Mouse (Mus musculus) hindbrain, embryonic 12.5 days (tissue): ENCODE measurements at regions not wholly inside any gene's neighbourhood (a gene's known extent, or its start where the extent isn't known, plus 50 kb on each side); places are given as distances from the start of the nearest gene placed in this dataset.
A peak's percentile ranks its signal among the peaks of the same experiment; 100 is the strongest.

ENCODE experiments used
- ATAC-seq: fragments of 200-750 bp; cut with Nextera tagmentation; 2 replicates; pipeline ENCODE4 v1.8.0; 2017; ENCODE audit warnings: moderate TSS enrichment; ENCODE audit not compliant: low FRiP score
- H3K27ac ChIP-seq: fragments of 300-500 bp; sonication (generic); 2 replicates; pipeline ENCODE4 v1.5.1; 2016; ENCODE audit warnings: mild to moderate bottlenecking
- H3K27me3 ChIP-seq: fragments of 300-500 bp; sonication (generic); 2 replicates; pipeline ENCODE4 v1.6.1; 2016; ENCODE audit warnings: mild to moderate bottlenecking
- H3K36me3 ChIP-seq: fragments of 300-500 bp; sonication (generic); 2 replicates; pipeline ENCODE4 v1.6.1; 2016; ENCODE audit warnings: mild to moderate bottlenecking
- H3K4me1 ChIP-seq: fragments of 300-500 bp; sonication (generic); 2 replicates; pipeline ENCODE4 v1.6.1; 2016
- H3K4me2 ChIP-seq: fragments of 300-500 bp; sonication (generic); replicated peaks from 2 replicates; pipeline ENCODE4 v1.6.1; 2016; ENCODE audit warnings: mild to moderate bottlenecking
- H3K4me3 ChIP-seq: fragments of 300-500 bp; sonication (generic); 2 replicates; pipeline ENCODE4 v1.5.1; 2016; ENCODE audit warnings: mild to moderate bottlenecking
- H3K9ac ChIP-seq: fragments of 300-500 bp; sonication (generic); 2 replicates; pipeline ENCODE4 v1.6.1; 2016; ENCODE audit warnings: mild to moderate bottlenecking, moderate library complexity
- H3K9me3 ChIP-seq: fragments of 300-500 bp; sonication (generic); replicated peaks from 2 replicates; pipeline ENCODE4 v1.6.1; 2016; ENCODE audit warnings: mild to moderate bottlenecking
- WGBS: fragments of 180-500 bp; shearing (Covaris S2); methylation state at CpG from one replicate; pipeline ENCODE4 v1.1.7; 2016; 5-methylcytosine and 5-hydroxymethylcytosine counted together

DNA sequence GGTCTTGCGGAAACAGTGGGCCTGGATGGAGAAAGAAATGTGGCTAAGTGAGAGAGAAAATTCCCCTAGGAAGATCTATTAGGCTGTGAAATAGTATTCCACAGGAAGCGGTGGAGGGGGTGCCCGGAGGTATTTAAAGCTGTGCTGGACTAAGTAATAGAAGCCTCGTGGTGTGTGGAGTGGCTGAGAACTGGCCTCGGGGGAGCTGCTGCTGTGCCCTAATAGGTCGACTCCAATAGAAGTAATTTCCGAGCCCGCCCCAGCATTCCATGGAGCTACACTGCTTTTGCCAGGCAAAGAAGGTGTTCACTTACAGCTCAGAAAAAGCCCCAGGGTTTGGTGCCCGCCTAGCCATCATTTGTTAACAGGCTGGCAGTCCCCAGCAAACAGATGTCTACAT lies 317.1 kb upstream of the Zmiz1 start:
- peak overlapping the region; percentile 53; the same call in 1 of the 2 replicates for H3K27ac ChIP-seq
- no peaks in the 10 kb centered on the region for H3K9me3 ChIP-seq
- H3K4me3 ChIP-seq, result no peak overlapping the region
- ATAC-seq, result no peak
- H3K36me3 ChIP-seq, result no peaks in the 10 kb centered on the region
- 50% methylated on average over 9 of the region's 9 CpGs for WGBS
- peaks cover 8% of the 10 kb centered on the region for H3K4me1 ChIP-seq
- H3K9ac ChIP-seq, result no peak overlapping the region
- no peak overlapping the region for H3K4me2 ChIP-seq
- H3K27me3 ChIP-seq, result no peaks in the 10 kb centered on the region

DNA sequence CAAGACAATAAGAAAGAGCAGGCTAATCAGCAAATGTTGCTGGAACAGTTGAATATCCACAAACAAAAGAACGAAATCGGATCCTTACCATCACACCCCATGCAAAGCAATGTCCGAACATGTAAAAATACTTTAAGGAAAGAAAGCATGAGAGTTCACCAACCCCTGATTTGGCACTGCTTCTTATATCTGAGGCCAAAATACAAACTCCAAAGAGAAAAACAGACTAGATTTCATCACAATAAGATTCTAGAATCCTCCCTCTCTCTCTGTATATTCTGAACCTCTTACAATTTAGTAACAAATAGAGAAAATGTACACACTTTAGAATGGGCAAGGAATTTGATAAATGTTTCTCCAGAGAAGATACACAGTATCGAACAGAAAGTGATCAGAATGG lies 315.9 kb upstream of the Zmiz1 start:
- no peaks in the 10 kb centered on the region for H3K27me3 ChIP-seq
- peaks cover 8% of the 10 kb centered on the region for H3K4me1 ChIP-seq
- ATAC-seq, result no peak
- H3K9me3 ChIP-seq, result no peaks in the 10 kb centered on the region
- H3K9ac ChIP-seq, result no peak overlapping the region
- no peak overlapping the region for H3K4me3 ChIP-seq
- H3K27ac ChIP-seq, result no peak overlapping the region
- H3K36me3 ChIP-seq, result no peaks in the 10 kb centered on the region
- 84% methylated on average over 4 of the region's 4 CpGs for WGBS
- no peak overlapping the region for H3K4me2 ChIP-seq

DNA sequence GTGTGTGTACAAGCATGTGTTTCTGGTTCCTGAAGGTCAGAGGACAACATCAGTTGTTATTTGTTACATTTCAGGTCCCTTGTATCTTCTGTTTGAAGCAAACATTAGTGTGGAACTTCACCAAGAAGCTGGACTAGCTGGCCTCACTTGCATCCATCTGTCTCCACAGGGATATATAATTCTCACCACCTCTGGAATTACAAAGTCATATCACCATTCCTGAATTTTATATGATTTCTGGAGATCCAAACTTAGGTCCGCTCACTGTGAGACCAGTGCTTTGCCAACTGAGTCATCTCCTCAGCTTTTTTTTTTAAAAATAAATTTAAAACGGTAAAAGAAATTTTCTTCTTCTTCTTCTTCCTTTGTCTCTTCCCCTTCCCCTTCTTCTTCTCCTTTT lies 311.3 kb upstream of the Zmiz1 start:
- H3K27ac ChIP-seq, result no peak overlapping the region
- 0 out of 2 replicates have a peak, but pooled peaks cover 6% of the 10 kb centered on the region for H3K4me1 ChIP-seq
- no peaks in the 10 kb centered on the region for H3K9me3 ChIP-seq
- no peak overlapping the region for H3K9ac ChIP-seq
- H3K4me2 ChIP-seq, result no peak overlapping the region
- no peak overlapping the region for H3K4me3 ChIP-seq
- H3K27me3 ChIP-seq, result no peaks in the 10 kb centered on the region
- no peak for ATAC-seq
- 93% methylated on average over 2 of the region's 2 CpGs for WGBS
- no peaks in the 10 kb centered on the region for H3K36me3 ChIP-seq

GRCm38 (mm10) chr14:25150968-25151367 lies 308.0 kb upstream of the Zmiz1 start:
- Histone ChIP-seq H3K4me1 (peaks cover 19% of the 10 kb centered on the region; the same call in 1 of the 2 replicates), H3K27me3 (no peaks in the 10 kb centered on the region), H3K4me2 (no peak overlapping the region), H3K36me3 (no peaks in the 10 kb centered on the region), H3K4me3 (no peak overlapping the region), H3K9me3 (no peaks in the 10 kb centered on the region), H3K27ac (no peak overlapping the region), H3K9ac (no peak overlapping the region)
- 93% methylated on average over 1 of the region's 1 CpGs for WGBS
- ATAC-seq, result no peak

DNA sequence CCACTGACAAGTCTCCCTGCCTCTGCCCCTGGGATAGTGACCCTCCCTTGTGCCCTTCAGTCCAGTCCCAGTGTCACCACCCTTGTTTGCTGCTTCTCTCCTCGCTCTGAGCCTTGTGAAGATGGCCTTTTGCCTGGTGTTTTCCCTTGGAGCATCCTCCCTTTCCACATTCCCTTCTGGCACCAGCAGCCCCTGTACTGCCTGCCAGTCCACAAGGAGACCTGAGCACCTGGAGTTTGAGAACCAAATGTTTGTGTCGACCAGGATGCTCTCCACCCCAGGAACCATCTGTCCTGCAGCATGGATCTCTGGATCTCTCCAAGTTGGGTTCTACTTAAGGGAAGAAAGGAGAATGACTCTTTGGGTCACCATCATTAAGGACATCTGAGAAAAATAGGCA lies 307.5 kb upstream of the Zmiz1 start:
- 81% methylated on average over 2 of the region's 2 CpGs for whole genome bisulfite sequencing
- Histone ChIP-seq H3K36me3 (no peaks in the 10 kb centered on the region), H3K27ac (no peak overlapping the region), H3K4me3 (no peak overlapping the region), H3K27me3 (no peaks in the 10 kb centered on the region), H3K9ac (no peak overlapping the region), H3K9me3 (no peaks in the 10 kb centered on the region), H3K4me2 (no peak overlapping the region), H3K4me1 (peaks cover 23% of the 10 kb centered on the region; the same call in 1 of the 2 replicates)
- ATAC-seq, result no peak

- Histone ChIP-seq H3K4me1 (peaks cover 23% of the 10 kb centered on the region; the same call in 1 of the 2 replicates), H3K27me3 (no peaks in the 10 kb centered on the region), H3K4me3 (no peak overlapping the region), H3K9me3 (no peaks in the 10 kb centered on the region), H3K27ac (no peak overlapping the region), H3K36me3 (no peaks in the 10 kb centered on the region), H3K9ac (no peak overlapping the region), H3K4me2 (no peak overlapping the region)
- WGBS, result 90% methylated on average over 4 of the region's 4 CpGs
- ATAC-seq, result no peak
Observed at GRCm38 (mm10) chr14:25153573-25153972, 305.4 kb upstream of the Zmiz1 start.

- Histone ChIP-seq H3K27me3 (no peaks in the 10 kb centered on the region), H3K4me3 (no peak overlapping the region), H3K4me1 (peaks cover 23% of the 10 kb centered on the region; the same call in 1 of the 2 replicates), H3K9me3 (no peaks in the 10 kb centered on the region), H3K36me3 (no peaks in the 10 kb centered on the region), H3K4me2 (no peak overlapping the region), H3K9ac (no peak overlapping the region), H3K27ac (no peak overlapping the region)
- ATAC-seq, result no peak
- 71% methylated on average over 8 of the region's 8 CpGs for WGBS
Observed at GRCm38 (mm10) chr14:25154180-25154579, 304.8 kb upstream of the Zmiz1 start.

DNA sequence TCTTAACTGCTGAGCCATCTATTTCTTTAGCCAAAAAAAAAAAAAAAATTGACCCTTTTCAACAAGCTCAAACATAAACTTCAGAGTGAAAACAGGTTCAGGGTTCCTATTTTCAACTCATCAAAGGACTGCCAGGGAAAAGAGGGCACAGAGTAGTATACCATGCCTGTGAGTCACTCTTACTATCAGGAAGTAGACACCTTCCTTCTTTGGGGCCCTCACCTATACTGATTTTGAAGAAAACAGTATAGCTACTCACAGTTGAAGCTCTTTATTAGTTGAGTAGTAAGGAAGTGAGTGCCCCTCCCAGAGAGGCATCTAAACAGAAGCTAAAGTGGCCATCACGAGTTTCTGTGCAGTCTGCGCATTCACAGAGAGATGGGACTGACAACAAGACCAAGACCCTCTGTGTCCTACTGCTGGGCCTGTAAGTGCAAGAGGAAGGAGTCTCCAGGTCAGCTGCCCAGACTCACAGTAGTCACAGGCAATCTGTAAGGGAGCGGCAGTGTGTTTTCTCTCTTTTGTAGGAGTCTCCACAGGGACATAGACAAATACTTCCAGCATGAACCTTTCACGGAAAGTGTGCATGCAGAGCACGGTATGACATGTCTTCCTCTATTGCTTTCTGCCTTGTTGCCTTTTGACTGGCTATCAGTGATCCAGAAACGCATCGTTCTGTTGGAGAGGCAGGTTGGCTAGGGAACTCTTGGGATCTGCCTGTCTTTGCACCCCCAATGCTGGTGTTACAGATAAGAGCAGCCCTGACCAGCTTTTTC lies 303.8 kb upstream of the Zmiz1 start:
- no peak overlapping the region for H3K4me3 ChIP-seq
- no peaks in the 10 kb centered on the region for H3K36me3 ChIP-seq
- 0 out of 2 replicates have a peak, but pooled peaks cover 3% of the 10 kb centered on the region for H3K27me3 ChIP-seq
- peaks cover 23% of the 10 kb centered on the region; the same call in 1 of the 2 replicates for H3K4me1 ChIP-seq
- no peak overlapping the region for H3K9ac ChIP-seq
- no peaks in the 10 kb centered on the region for H3K9me3 ChIP-seq
- no peak overlapping the region for H3K27ac ChIP-seq
- no peak for ATAC-seq
- WGBS, result 73% methylated on average over 7 of the region's 7 CpGs
- H3K4me2 ChIP-seq, result no peak overlapping the region

- no peak overlapping the region for H3K4me3 ChIP-seq
- H3K9ac ChIP-seq, result no peak overlapping the region
- 0 out of 2 replicates have a peak, but pooled peaks cover 4% of the 10 kb centered on the region for H3K27me3 ChIP-seq
- H3K4me2 ChIP-seq, result no peak overlapping the region
- 65% methylated on average over 9 of the region's 9 CpGs for whole genome bisulfite sequencing
- ATAC-seq, result no peak
- no peak overlapping the region; the same call in 1 of the 2 replicates for H3K27ac ChIP-seq
- H3K36me3 ChIP-seq, result no peaks in the 10 kb centered on the region
- no peaks in the 10 kb centered on the region for H3K9me3 ChIP-seq
- peaks cover 23% of the 10 kb centered on the region; the same call in 1 of the 2 replicates for H3K4me1 ChIP-seq
Observed at GRCm38 (mm10) chr14:25156171-25156570, 302.8 kb upstream of the Zmiz1 start.

DNA sequence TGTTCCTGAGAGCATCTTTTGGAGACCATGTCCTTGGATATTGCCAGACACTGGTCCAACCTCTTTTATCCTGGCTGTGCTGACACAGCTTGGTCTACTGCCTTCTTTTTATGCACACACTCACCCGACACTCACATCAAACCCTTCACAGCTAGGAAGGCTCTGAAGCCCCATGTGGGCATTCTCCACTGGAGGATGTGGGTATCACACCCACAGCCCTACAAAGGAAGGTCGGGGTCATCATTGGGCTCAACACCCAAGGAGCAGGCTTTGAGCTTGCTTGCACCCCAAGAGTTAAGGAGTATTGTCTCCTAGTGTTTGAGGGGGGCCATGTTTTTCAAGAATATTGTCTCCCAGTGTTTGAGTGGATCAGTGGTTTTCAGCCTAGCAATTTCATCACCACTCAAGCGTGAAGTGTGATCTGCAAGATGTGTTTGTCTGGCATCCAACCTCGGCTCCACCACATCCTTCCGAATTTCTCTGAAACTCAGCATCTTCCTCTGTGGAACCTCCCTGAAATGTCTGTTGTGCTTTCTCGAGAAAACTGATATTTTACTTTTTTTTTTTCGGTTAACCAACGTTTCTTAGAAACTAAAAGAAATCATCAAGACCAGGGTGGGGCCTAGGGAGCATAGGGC lies 297.2 kb upstream of the Zmiz1 start:
- H3K36me3 ChIP-seq, result no peaks in the 10 kb centered on the region
- WGBS, result 82% methylated on average over 8 of the region's 8 CpGs
- H3K4me1 ChIP-seq, result no peaks in the 10 kb centered on the region
- H3K4me3 ChIP-seq, result no peak overlapping the region
- no peak overlapping the region for H3K4me2 ChIP-seq
- no peak overlapping the region for H3K9ac ChIP-seq
- no peak for ATAC-seq
- no peaks in the 10 kb centered on the region for H3K9me3 ChIP-seq
- H3K27me3 ChIP-seq, result 0 out of 2 replicates have a peak, but pooled peaks cover 4% of the 10 kb centered on the region
- H3K27ac ChIP-seq, result no peak overlapping the region

GRCm38 (mm10) chr14:25166217-25166616 lies 292.8 kb upstream of the Zmiz1 start:
- H3K4me2 ChIP-seq, result no peak overlapping the region
- H3K4me1 ChIP-seq, result peaks cover 3% of the 10 kb centered on the region; the same call in 1 of the 2 replicates
- H3K27ac ChIP-seq, result no peak overlapping the region
- no peaks in the 10 kb centered on the region for H3K9me3 ChIP-seq
- ATAC-seq, result no peak
- H3K27me3 ChIP-seq, result no peaks in the 10 kb centered on the region
- H3K4me3 ChIP-seq, result no peak overlapping the region
- H3K36me3 ChIP-seq, result no peaks in the 10 kb centered on the region
- WGBS, result 58% methylated on average over 1 of the region's 1 CpGs
- no peak overlapping the region for H3K9ac ChIP-seq

DNA sequence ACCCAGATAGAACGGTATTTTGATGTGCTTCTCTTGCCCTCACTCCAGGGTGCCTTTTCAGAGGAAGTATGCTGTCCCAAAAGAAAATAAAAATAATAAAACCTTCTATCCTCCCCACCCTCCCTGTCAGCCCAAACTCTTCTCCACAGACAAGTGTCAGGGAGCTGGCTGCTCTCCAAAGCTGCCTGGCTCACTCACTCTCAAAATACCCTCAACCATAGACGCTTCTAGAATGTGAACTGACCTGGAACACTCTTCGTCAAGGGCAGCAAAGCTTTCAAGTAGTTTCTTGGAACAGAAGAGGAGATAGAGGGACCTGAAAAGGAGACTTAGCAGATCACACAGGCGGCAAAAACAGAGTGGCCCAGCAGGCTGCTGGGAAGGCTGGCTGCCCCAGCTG lies 291.4 kb upstream of the Zmiz1 start:
- peaks cover 3% of the 10 kb centered on the region; the same call in 1 of the 2 replicates for H3K4me1 ChIP-seq
- H3K4me3 ChIP-seq, result no peak overlapping the region
- 59% methylated on average over 4 of the region's 4 CpGs for WGBS
- no peak overlapping the region for H3K9ac ChIP-seq
- no peak overlapping the region for H3K4me2 ChIP-seq
- no peaks in the 10 kb centered on the region for H3K27me3 ChIP-seq
- no peaks in the 10 kb centered on the region for H3K9me3 ChIP-seq
- no peak overlapping the region for H3K27ac ChIP-seq
- no peaks in the 10 kb centered on the region for H3K36me3 ChIP-seq
- ATAC-seq, result no peak
